Mouse (Mus musculus): ENCODE data around the gene Abi1. TPM values are rescaled to one million over a fixed set of nuclear protein-coding genes. Genes with fewer than 3 reads are reported as not detected.
"Not testable (repeated sequence)": the region's sequence is repeated elsewhere in the genome, so short reads cannot be mapped to it uniquely, and the experiment has no call there.

The Abi1 gene
- polyA plus RNA-seq, 1 experiment from 2014 or later = 62.2 TPM

GRCm38 (mm10) chr2:23068370-23068737 is 28.3 kb upstream of the Abi1 start:
- peaks cover 14% of the 10 kb centered on the region for H3K36me3 ChIP-seq (replicated peaks; ENCODE audit: control insufficient read depth, insufficient read depth)
- peak overlapping the region; percentile 65 for H3K4me3 ChIP-seq (replicated peaks; ENCODE audit: low read length)
- H3K4me1 ChIP-seq (replicated peaks; ENCODE audit: control insufficient read depth, insufficient read depth, low read length) = peaks cover 22% of the 10 kb centered on the region
- DNase-seq (ENCODE audit: low spot score) = no peak
- peak overlapping the region; percentile 97 for H3K27ac ChIP-seq
- H3K27me3 ChIP-seq (ENCODE audit: control insufficient read depth, insufficient read depth, low read length) = no peaks in the 10 kb centered on the region
- H3K9me3 ChIP-seq (ENCODE audit: control insufficient read depth, low read length) = no peaks in the 10 kb centered on the region
- H3K9ac ChIP-seq = peak overlapping the region; percentile 81
- WGBS = 0% methylated on average over 21 of the region's 21 CpGs
- ATAC-seq (ENCODE audit: low FRiP score) = peak; percentile 80
- H3K4me2 ChIP-seq (replicated peaks) = peak overlapping the region; percentile 97

- Histone ChIP-seq H3K36me3 (replicated peaks; ENCODE audit: control insufficient read depth, insufficient read depth) (peaks cover 14% of the 10 kb centered on the region), H3K4me1 (replicated peaks; ENCODE audit: control insufficient read depth, insufficient read depth, low read length) (peaks cover 22% of the 10 kb centered on the region), H3K9me3 (ENCODE audit: control insufficient read depth, low read length) (no peaks in the 10 kb centered on the region), H3K4me2 (replicated peaks) (peak within 1 kb of the TSS; percentile 97), H3K27ac (peak within 1 kb of the TSS; percentile 97), H3K27me3 (ENCODE audit: control insufficient read depth, insufficient read depth, low read length) (no peaks in the 10 kb centered on the region), H3K9ac (peak within 1 kb of the TSS; percentile 81), H3K4me3 (replicated peaks; ENCODE audit: low read length) (peak within 1 kb of the TSS; percentile 65)
- 3% methylated on average over 34 of the region's 34 CpGs for WGBS
- ATAC-seq (ENCODE audit: low FRiP score) (peak; percentile 96), DNase-seq (ENCODE audit: low spot score) (peak; percentile 95)
Measured at GRCm38 (mm10) chr2:23067552-23068369, 27.7 kb upstream of the Abi1 start, which contains the start of gene Acbd5. Gene Acbd5 (plus strand): TSS chr2:23068167.

DNA sequence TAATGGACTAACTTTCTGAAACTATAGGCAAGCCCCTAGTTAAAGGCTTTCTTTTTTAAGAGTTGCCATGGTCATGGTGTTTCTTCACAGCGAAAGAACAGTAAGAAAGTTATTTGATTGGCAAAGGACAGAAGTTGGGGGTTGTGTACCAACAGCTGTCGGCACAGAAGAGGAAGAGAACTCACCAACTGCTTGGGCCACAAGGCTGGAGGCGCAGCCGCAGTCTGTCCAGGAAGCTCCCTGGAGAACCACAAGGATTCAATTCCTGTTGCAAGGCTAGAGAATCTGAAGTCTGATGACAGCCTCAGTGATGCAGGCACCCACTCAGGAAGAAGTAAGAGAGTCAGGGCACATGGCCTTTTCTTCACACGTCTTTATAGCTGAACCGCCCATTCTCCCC is 12.5 kb upstream of the Abi1 start:
- Histone ChIP-seq H3K4me1 (replicated peaks; ENCODE audit: control insufficient read depth, insufficient read depth, low read length) (no peaks in the 10 kb centered on the region), H3K36me3 (replicated peaks; ENCODE audit: control insufficient read depth, insufficient read depth) (no peaks in the 10 kb centered on the region), H3K4me3 (replicated peaks; ENCODE audit: low read length) (no peak overlapping the region), H3K27me3 (ENCODE audit: control insufficient read depth, insufficient read depth, low read length) (no peaks in the 10 kb centered on the region), H3K9me3 (ENCODE audit: control insufficient read depth, low read length) (no peaks in the 10 kb centered on the region), H3K9ac (no peak overlapping the region), H3K4me2 (replicated peaks) (no peak overlapping the region), H3K27ac (no peak overlapping the region)
- ATAC-seq (ENCODE audit: low FRiP score) (no peak), DNase-seq (ENCODE audit: low spot score) (no peak)
- WGBS = 85% methylated on average over 6 of the region's 6 CpGs

GRCm38 (mm10) chr2:23051890-23052289 is 11.8 kb upstream of the Abi1 start:
- Histone ChIP-seq H3K4me2 (replicated peaks) (no peak overlapping the region), H3K36me3 (replicated peaks; ENCODE audit: control insufficient read depth, insufficient read depth) (no peaks in the 10 kb centered on the region), H3K9ac (no peak overlapping the region), H3K9me3 (ENCODE audit: control insufficient read depth, low read length) (no peaks in the 10 kb centered on the region), H3K27me3 (ENCODE audit: control insufficient read depth, insufficient read depth, low read length) (no peaks in the 10 kb centered on the region), H3K4me1 (replicated peaks; ENCODE audit: control insufficient read depth, insufficient read depth, low read length) (no peaks in the 10 kb centered on the region), H3K27ac (no peak overlapping the region), H3K4me3 (replicated peaks; ENCODE audit: low read length) (no peak overlapping the region)
- DNase-seq (ENCODE audit: low spot score) (no peak), ATAC-seq (ENCODE audit: low FRiP score) (no peak)
- 82% methylated on average over 2 of the region's 2 CpGs for WGBS

GRCm38 (mm10) chr2:23048006-23048405 is 8.0 kb upstream of the Abi1 start:
- Histone ChIP-seq H3K27ac (no peak overlapping the region), H3K9ac (no peak overlapping the region), H3K9me3 (ENCODE audit: control insufficient read depth, low read length) (no peaks in the 10 kb centered on the region), H3K4me2 (replicated peaks) (no peak overlapping the region), H3K4me1 (replicated peaks; ENCODE audit: control insufficient read depth, insufficient read depth, low read length) (no peaks in the 10 kb centered on the region), H3K36me3 (replicated peaks; ENCODE audit: control insufficient read depth, insufficient read depth) (no peaks in the 10 kb centered on the region), H3K27me3 (ENCODE audit: control insufficient read depth, insufficient read depth, low read length) (no peaks in the 10 kb centered on the region), H3K4me3 (replicated peaks; ENCODE audit: low read length) (no peak overlapping the region)
- no peak for ATAC-seq (ENCODE audit: low FRiP score)
- DNase-seq (ENCODE audit: low spot score) = no peak

DNA sequence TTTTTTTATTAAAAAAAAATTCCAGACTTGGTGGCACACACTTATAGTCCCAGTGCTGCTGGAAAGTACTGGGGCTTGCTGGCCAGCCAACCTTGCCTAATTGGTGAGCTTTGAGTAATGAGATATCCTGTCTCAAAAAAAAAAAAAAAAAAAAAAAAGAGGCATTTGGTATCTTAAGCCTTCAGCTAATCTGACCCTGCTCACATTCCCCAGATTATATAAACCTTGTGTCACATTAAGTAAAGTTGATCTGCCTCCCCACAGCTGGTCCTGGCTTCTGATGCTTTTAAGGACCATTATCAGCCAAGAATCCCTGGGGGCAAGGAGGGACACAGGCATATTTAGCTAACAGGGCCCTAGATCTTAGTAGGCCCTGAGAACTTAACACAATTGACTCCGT is 5.7 kb upstream of the Abi1 start:
- Histone ChIP-seq H3K27ac (no peak overlapping the region), H3K9me3 (ENCODE audit: control insufficient read depth, low read length) (no peaks in the 10 kb centered on the region), H3K9ac (no peak overlapping the region), H3K4me2 (replicated peaks) (no peak overlapping the region), H3K36me3 (replicated peaks; ENCODE audit: control insufficient read depth, insufficient read depth) (no peaks in the 10 kb centered on the region), H3K27me3 (ENCODE audit: control insufficient read depth, insufficient read depth, low read length) (no peaks in the 10 kb centered on the region), H3K4me1 (replicated peaks; ENCODE audit: control insufficient read depth, insufficient read depth, low read length) (no peaks in the 10 kb centered on the region), H3K4me3 (replicated peaks; ENCODE audit: low read length) (no peak overlapping the region)
- 52% methylated on average over 1 of the region's 1 CpGs for WGBS
- ATAC-seq (ENCODE audit: low FRiP score) (no peak), DNase-seq (ENCODE audit: low spot score) (no peak)

DNA sequence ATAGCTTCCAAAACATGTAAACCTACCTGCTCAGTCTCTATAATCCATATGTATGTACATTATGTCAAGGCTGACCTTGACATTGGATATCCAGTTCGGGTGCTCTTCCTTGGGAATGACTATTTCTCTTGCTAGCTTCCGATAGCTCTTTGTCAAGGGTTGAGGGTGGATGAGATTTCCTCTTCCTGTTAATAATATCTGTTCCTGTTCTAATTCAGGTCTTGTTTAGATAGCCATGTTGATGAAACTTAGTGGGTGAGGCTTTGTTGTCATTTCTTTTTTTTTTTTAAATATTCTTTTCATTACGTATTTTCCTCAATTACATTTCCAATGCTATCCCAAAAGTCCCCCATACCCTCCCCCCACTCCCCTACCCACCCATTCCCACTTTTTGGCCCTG is 2.1 kb upstream of the Abi1 start:
- ATAC-seq (ENCODE audit: low FRiP score) = no peak
- no peak for DNase-seq (ENCODE audit: low spot score)
- Histone ChIP-seq H3K4me3 (replicated peaks; ENCODE audit: low read length) (no peak overlapping the region), H3K36me3 (replicated peaks; ENCODE audit: control insufficient read depth, insufficient read depth) (no peaks in the 10 kb centered on the region), H3K9ac (no peak overlapping the region), H3K27ac (no peak overlapping the region), H3K9me3 (ENCODE audit: control insufficient read depth, low read length) (no peaks in the 10 kb centered on the region), H3K4me1 (replicated peaks; ENCODE audit: control insufficient read depth, insufficient read depth, low read length) (peaks cover 7% of the 10 kb centered on the region), H3K27me3 (ENCODE audit: control insufficient read depth, insufficient read depth, low read length) (no peaks in the 10 kb centered on the region), H3K4me2 (replicated peaks) (no peak overlapping the region)
- WGBS = 89% methylated on average over 3 of the region's 3 CpGs

GRCm38 (mm10) chr2:23041457-23041856 is 1.4 kb upstream of the Abi1 start:
- no peak for ATAC-seq (ENCODE audit: low FRiP score)
- 83% methylated on average over 4 of the region's 4 CpGs for WGBS
- no peak overlapping the region for H3K9ac ChIP-seq
- no peak overlapping the region for H3K4me2 ChIP-seq (replicated peaks)
- H3K4me3 ChIP-seq (replicated peaks; ENCODE audit: low read length) = no peak overlapping the region
- H3K9me3 ChIP-seq (ENCODE audit: control insufficient read depth, low read length) = no peaks in the 10 kb centered on the region
- no peak overlapping the region for H3K27ac ChIP-seq
- no peaks in the 10 kb centered on the region for H3K27me3 ChIP-seq (ENCODE audit: control insufficient read depth, insufficient read depth, low read length)
- no peak for DNase-seq (ENCODE audit: low spot score)
- H3K4me1 ChIP-seq (replicated peaks; ENCODE audit: control insufficient read depth, insufficient read depth, low read length) = peaks cover 13% of the 10 kb centered on the region
- H3K36me3 ChIP-seq (replicated peaks; ENCODE audit: control insufficient read depth, insufficient read depth) = no peaks in the 10 kb centered on the region

GRCm38 (mm10) chr2:23040690-23041089 is 649 bp upstream of the Abi1 start:
- H3K9ac ChIP-seq; DNase-seq (ENCODE audit: low spot score); H3K4me3 ChIP-seq (replicated peaks; ENCODE audit: low read length); H3K27me3 ChIP-seq (ENCODE audit: control insufficient read depth, insufficient read depth, low read length); ATAC-seq (ENCODE audit: low FRiP score); H3K9me3 ChIP-seq (ENCODE audit: control insufficient read depth, low read length); H3K36me3 ChIP-seq (replicated peaks; ENCODE audit: control insufficient read depth, insufficient read depth); H3K27ac ChIP-seq; H3K4me2 ChIP-seq (replicated peaks): not testable (repeated sequence)
- peaks cover 13% of the 10 kb centered on the region for H3K4me1 ChIP-seq (replicated peaks; ENCODE audit: control insufficient read depth, insufficient read depth, low read length)
- WGBS = 92% methylated on average over 7 of the region's 7 CpGs
